Mouse (Mus musculus) myocyte (in vitro differentiated cells): ENCODE data around the gene Atp6v1g1.

Source experiments
- CEBPB ChIP-seq: IDR thresholded peaks from 2 replicates; pipeline ENCODE4 v1.6.1; 2011; ENCODE audit warnings: mild to moderate bottlenecking, moderate library complexity; ENCODE audit not compliant: poor library complexity, insufficient read depth, severe bottlenecking
- MAX ChIP-seq: IDR thresholded peaks from one replicate; pipeline ENCODE4 v1.6.1; 2011; ENCODE audit warnings: low read depth, mild to moderate bottlenecking, control low read depth
- POLR2A ChIP-seq: IDR thresholded peaks from one replicate; pipeline ENCODE4 v1.6.1; 2011; ENCODE audit warnings: low read depth, mild to moderate bottlenecking, control low read depth, moderate library complexity; ENCODE audit not compliant: insufficient read length
- USF1 ChIP-seq: IDR thresholded peaks from one replicate; pipeline ENCODE4 v1.6.1; 2011; ENCODE audit warnings: low read depth, mild to moderate bottlenecking, control low read depth, moderate library complexity

GRCm38 (mm10) chr4:63552865-63553264, 8.3 kb downstream of the Atp6v1g1 start:
- TF ChIP-seq POLR2A (no peak), USF1 (no peak), MAX (no peak), CEBPB (no peak)
